Mouse (Mus musculus): ENCODE data around the gene Guca2a.
"Not testable (repeated sequence)": the region's sequence is repeated elsewhere in the genome, so short reads cannot be mapped to it uniquely, and the experiment has no call there.

The Guca2a gene

GRCm38 (mm10) chr4:119637176-119637845 lies at the start of gene Guca2a:
Gene Guca2a (plus strand): TSS chr4:119637704.
- DNase-seq: no peak

DNA sequence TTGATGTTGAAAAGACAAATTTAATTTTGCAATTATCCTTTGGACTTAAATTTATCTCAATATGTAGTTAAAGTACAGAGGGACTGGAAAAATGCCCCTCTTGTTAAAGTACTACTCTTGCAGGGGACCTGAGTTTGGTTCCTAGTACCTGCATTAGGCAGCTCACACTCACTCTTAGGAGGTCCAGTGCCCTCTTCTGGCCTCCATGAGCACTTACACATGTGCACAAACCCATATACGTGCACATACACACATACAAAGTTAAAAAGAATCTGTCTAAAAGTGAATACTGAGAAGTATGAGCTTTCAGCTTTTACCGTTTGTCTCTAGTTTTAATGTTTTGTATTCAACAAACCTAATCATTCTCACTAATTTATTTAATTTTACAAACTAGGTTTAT lies 49.5 kb upstream of the Guca2a start:
- DNase-seq: no peak

GRCm38 (mm10) chr4:119589423-119589822 lies 48.1 kb upstream of the Guca2a start:
- DNase-seq: no peak

DNA sequence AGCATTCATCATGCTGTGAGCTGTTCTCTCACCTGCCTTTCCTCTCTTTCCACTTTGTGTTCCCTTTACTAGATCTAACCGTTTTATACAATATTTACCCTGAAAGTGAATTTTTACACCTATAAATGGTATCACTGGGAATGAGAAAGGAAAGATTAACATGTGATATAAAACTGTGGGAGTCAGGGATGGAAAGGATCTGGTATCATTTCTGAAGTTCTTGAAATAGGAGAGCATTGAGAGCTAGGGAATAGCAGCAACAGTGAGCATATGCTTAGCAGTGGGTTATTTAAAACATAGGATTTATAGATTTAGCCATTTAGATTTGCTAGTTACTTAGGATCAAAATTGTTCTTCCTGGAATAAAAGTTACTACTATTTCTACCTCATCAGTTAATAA lies 47.5 kb upstream of the Guca2a start:
- DNase-seq: no peak

- no peak for DNase-seq
Observed at GRCm38 (mm10) chr4:119592479-119592878, 45.0 kb upstream of the Guca2a start.

GRCm38 (mm10) chr4:119594331-119594730 lies 43.2 kb upstream of the Guca2a start:
- no peak for DNase-seq

- no peak for DNase-seq
Observed at GRCm38 (mm10) chr4:119599605-119600004, 37.9 kb upstream of the Guca2a start.

GRCm38 (mm10) chr4:119609488-119609887 lies 28.0 kb upstream of the Guca2a start:
- no peak for DNase-seq

DNA sequence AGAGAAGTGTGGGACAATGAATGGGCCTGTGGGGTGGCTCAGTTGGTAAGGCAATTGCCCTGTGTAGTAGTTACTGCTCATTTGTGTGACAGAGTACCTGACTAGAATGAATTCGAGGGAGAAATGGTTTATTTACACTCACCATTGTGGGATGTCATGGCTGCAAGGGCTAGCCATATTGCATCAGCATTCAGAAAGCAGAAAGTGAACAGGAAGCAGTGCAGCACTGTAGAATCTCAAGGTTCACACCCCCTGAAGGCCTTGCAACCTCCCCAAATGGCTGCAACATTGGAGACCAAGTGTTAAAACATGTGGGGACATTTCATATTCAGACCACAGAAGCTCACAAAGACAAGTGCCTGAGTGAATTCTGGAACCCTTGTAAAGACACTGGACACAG lies 23.4 kb upstream of the Guca2a start:
- no peak for DNase-seq

DNA sequence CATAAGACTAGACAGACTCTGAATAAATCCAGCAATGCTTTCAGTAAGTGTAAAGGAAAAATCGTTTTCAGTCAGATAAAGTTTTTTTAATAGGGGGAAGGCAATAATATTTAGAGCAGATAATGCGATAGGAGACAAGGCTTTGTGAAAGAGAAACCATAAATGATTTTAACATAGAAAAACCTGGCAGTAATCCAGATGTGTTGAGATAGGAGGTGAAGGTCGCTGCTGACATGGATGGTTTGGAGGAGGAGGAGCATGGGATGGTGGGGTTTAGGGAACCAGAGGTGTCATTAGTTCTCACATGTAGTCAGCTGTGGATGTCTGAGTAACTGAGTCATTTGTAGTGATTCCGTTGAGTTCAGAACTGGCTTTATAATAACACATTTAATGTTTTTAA lies 22.8 kb upstream of the Guca2a start:
- DNase-seq: no peak

- no peak for DNase-seq
Observed at GRCm38 (mm10) chr4:119626081-119626645, 11.3 kb upstream of the Guca2a start.

GRCm38 (mm10) chr4:119626876-119627275 lies 10.6 kb upstream of the Guca2a start:
- DNase-seq: no peak

DNA sequence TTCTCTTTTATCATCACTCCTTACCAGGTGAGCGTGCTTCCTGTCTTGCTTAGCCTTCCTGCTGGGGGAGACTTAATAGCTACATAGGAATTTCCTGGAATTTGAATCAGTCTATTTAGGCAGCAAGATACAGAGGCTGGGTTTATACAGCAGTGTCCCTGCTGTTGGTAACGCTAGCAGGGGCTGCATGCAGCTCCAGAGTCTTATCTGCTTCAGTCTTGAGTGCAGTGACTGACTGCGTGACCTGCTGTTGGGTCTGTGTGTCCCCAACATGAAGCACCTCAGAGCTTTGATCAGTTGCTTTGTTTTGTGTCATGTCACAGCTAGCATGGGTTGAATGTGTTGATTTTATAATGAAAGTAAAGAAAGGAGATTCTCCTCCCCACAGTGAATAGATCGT lies 10.2 kb upstream of the Guca2a start:
- no peak for DNase-seq

GRCm38 (mm10) chr4:119628363-119628762 lies 9.1 kb upstream of the Guca2a start:
- DNase-seq: not testable (repeated sequence)

GRCm38 (mm10) chr4:119631115-119631919 lies 6.2 kb upstream of the Guca2a start:
- peak; percentile 64 for DNase-seq

DNA sequence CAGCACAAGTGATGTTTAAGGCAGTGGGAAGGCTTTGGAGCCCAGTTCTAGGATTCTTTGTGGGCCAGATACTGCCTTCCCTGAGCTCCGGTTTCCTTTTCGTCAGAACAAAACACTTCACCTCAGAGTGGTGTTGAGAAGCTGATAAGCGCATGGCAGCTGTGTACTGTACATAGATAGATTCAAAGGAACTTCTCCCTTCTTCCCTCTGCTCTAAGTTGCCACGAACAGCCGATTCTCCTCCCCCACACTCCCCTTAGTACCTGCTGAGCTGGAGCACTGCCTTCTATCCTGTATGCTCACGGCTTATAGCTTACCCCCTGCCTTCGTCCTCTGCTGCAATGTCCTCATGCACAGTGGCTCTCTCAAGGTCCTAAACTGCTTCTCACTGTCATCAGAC lies 4.8 kb upstream of the Guca2a start:
- DNase-seq: no peak

- no peak for DNase-seq
Observed at GRCm38 (mm10) chr4:119633342-119633741, 4.2 kb upstream of the Guca2a start.

- DNase-seq: no peak
Observed at GRCm38 (mm10) chr4:119633948-119634347, 3.6 kb upstream of the Guca2a start.

- no peak for DNase-seq
Observed at GRCm38 (mm10) chr4:119634908-119635660, 2.4 kb upstream of the Guca2a start.

DNA sequence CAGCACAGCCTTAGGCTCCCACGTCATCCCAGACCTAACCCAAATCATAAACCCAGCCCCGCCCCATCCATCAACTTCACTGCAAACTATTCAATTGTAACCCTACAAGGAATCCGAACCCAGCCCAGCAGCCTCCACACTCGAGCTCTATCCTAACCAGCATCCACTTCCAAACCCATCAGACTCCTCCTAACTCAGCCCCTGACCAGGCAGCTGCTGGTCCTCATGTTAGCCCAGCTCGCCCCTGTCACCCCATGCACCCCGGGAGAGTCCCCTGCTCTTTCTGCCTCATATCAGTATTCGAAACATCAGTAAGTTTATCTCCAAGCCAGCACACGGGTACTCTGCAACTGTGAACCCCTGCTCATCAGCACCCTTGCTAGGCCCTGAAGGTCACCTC lies 1.8 kb upstream of the Guca2a start:
- DNase-seq: no peak

- DNase-seq: no peak
Observed at GRCm38 (mm10) chr4:119636731-119637130, 773 bp upstream of the Guca2a start.

GRCm38 (mm10) chr4:119637946-119638345 lies 442 bp downstream of the Guca2a start:
- no peak for DNase-seq

DNA sequence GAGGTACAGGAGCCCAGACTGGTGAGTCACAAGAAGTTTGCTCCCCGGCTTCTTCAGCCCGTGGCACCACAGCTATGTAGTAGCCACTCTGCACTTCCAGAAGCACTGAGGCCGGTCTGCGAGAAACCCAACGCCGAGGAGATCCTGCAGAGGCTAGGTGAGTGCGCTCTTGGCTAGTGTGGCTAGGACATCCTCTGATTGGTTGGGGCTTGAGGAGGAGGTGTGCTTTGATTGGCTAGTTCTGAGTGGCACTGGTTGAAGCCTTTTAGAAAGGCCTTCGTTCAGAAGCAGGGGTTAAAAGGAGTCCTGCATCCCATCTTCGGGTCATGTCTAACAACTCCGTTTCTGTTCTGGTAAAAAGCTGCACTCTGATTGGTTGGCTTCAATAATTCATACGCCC lies 1.2 kb downstream of the Guca2a start:
- no peak for DNase-seq

Data from right cerebral cortex, postnatal 14 days (tissue).